Mouse (Mus musculus) kidney, embryonic 16.5 days (tissue): ENCODE measurements at regions not wholly inside any gene's neighbourhood (a gene's known extent, or its start where the extent isn't known, plus 50 kb on each side); places are given as distances from the start of the nearest gene placed in this dataset.

Source experiments
- ATAC-seq: fragments of 200-750 bp; cut with Nextera tagmentation; 2 replicates; pipeline ENCODE4 v1.8.0; 2017; ENCODE audit warnings: moderate TSS enrichment; ENCODE audit not compliant: low FRiP score, low TSS enrichment
- H3K27ac ChIP-seq: fragments of 300-500 bp; sonication (generic); 2 replicates; pipeline ENCODE4 v1.5.1; 2014; ENCODE audit warnings: low read length
- H3K27me3 ChIP-seq: fragments of 300-500 bp; sonication (generic); 2 replicates; pipeline ENCODE4 v1.6.1; 2014; ENCODE audit warnings: low read length, control low read depth, mixed read lengths; ENCODE audit not compliant: insufficient read depth
- H3K36me3 ChIP-seq: fragments of 300-500 bp; sonication (generic); 2 replicates; pipeline ENCODE4 v1.6.1; 2014; ENCODE audit warnings: low read length, control low read depth, mixed read lengths; ENCODE audit not compliant: insufficient read depth
- H3K4me1 ChIP-seq: fragments of 300-500 bp; sonication (generic); 2 replicates; pipeline ENCODE4 v1.6.1; 2014; ENCODE audit warnings: low read length, control low read depth, mixed read lengths; ENCODE audit not compliant: insufficient read depth
- H3K4me2 ChIP-seq: fragments of 300-500 bp; sonication (generic); replicated peaks from 2 replicates; pipeline ENCODE4 v1.6.1; 2014; ENCODE audit warnings: low read depth, low read length
- H3K4me3 ChIP-seq: fragments of 300-500 bp; sonication (generic); 2 replicates; pipeline ENCODE4 v1.5.1; 2014; ENCODE audit warnings: mild to moderate bottlenecking, low read length
- H3K9ac ChIP-seq: fragments of 300-500 bp; sonication (generic); replicated peaks from 2 replicates; pipeline ENCODE4 v1.6.1; 2014; ENCODE audit warnings: low read length
- H3K9me3 ChIP-seq: fragments of 300-500 bp; sonication (generic); 2 replicates; pipeline ENCODE4 v1.6.1; 2016; ENCODE audit warnings: low read length, control low read depth
- WGBS: fragments of 180-500 bp; shearing (Covaris S2); extraction: QIAGEN DNeasy Blood & Tissue Kit; methylation state at CpG from one replicate; pipeline ENCODE4 v1.1.7; 2014; 5-methylcytosine and 5-hydroxymethylcytosine counted together

DNA sequence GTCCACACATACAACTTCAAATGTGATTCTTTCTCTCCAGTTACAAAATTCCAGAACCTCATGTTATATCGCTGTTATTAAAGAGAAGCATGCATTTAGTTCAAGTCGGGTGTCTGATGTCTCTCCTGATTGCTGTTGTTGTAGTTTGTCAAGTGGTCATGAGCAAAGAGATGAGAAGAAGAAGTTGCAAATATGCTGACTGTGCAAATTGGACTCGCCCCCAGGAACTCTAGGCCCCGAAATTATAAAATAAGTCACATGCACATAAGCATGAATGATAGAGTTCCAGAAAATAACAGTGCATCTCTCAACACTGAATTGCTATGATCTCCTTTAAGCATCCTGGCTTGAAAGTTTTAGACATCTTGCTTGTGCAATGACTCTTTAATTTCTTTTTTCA is 53.3 kb downstream of the Kif2b start:
- WGBS: 83% methylated on average over 4 of the region's 4 CpGs
- Histone ChIP-seq H3K4me1 (no peaks in the 10 kb centered on the region), H3K4me3 (no peak overlapping the region), H3K9me3 (no peaks in the 10 kb centered on the region), H3K27ac (no peak overlapping the region), H3K4me2 (no peak overlapping the region), H3K36me3 (no peaks in the 10 kb centered on the region), H3K27me3 (no peaks in the 10 kb centered on the region), H3K9ac (no peak overlapping the region)
- no peak for ATAC-seq

- Histone ChIP-seq H3K4me1 (no peaks in the 10 kb centered on the region), H3K9me3 (no peaks in the 10 kb centered on the region), H3K36me3 (no peaks in the 10 kb centered on the region), H3K27me3 (no peaks in the 10 kb centered on the region), H3K4me3 (no peak overlapping the region), H3K27ac (no peak overlapping the region), H3K4me2 (no peak overlapping the region), H3K9ac (no peak overlapping the region)
- no peak for ATAC-seq
- 98% methylated on average over 2 of the region's 2 CpGs for WGBS
These were observed 98.1 kb downstream of the Kif2b start for GRCm38 (mm10) chr11:91479236-91479635.

GRCm38 (mm10) chr11:91463578-91464401 is 113.6 kb downstream of the Kif2b start:
- no peaks in the 10 kb centered on the region for H3K36me3 ChIP-seq
- H3K9me3 ChIP-seq: no peaks in the 10 kb centered on the region
- no peak overlapping the region for H3K4me2 ChIP-seq
- no peak overlapping the region for H3K9ac ChIP-seq
- no peak overlapping the region for H3K27ac ChIP-seq
- 67% methylated on average over 8 of the region's 8 CpGs for WGBS
- H3K4me1 ChIP-seq: no peaks in the 10 kb centered on the region
- ATAC-seq: no peak
- H3K4me3 ChIP-seq: no peak overlapping the region
- no peaks in the 10 kb centered on the region for H3K27me3 ChIP-seq

- H3K9ac ChIP-seq: no peak overlapping the region
- WGBS: 20% methylated on average over 3 of the region's 3 CpGs
- no peaks in the 10 kb centered on the region for H3K9me3 ChIP-seq
- no peak overlapping the region for H3K4me2 ChIP-seq
- no peaks in the 10 kb centered on the region for H3K36me3 ChIP-seq
- no peak overlapping the region for H3K4me3 ChIP-seq
- no peaks in the 10 kb centered on the region for H3K27me3 ChIP-seq
- H3K27ac ChIP-seq: no peak overlapping the region
- ATAC-seq: no peak
- H3K4me1 ChIP-seq: no peaks in the 10 kb centered on the region
These were observed 115.4 kb downstream of the Kif2b start for GRCm38 (mm10) chr11:91461946-91462345.

DNA sequence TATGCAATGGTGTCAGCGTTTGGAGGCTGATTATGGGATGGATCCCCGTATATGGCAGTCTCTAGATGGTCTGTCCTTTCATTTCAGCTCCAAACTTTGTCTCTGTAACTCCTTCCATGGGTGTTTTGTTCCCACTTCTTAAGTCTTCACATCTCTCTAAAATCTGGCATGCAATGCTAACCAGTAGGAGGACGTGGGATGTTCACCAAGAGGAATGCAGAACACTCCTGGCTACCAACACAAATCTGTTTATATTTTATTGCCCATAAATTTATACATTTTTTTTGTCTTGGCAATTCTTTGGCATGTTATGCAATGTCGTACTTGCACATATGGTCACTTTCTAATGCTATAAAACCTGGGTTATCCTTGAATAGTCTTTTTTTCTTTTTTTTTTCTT is 135.0 kb downstream of the Kif2b start:
- 86% methylated on average over 4 of the region's 4 CpGs for WGBS
- no peaks in the 10 kb centered on the region for H3K36me3 ChIP-seq
- ATAC-seq: no peak
- H3K4me1 ChIP-seq: no peaks in the 10 kb centered on the region
- no peak overlapping the region for H3K27ac ChIP-seq
- no peaks in the 10 kb centered on the region for H3K9me3 ChIP-seq
- H3K27me3 ChIP-seq: no peaks in the 10 kb centered on the region
- H3K4me3 ChIP-seq: no peak overlapping the region
- no peak overlapping the region for H3K9ac ChIP-seq
- H3K4me2 ChIP-seq: no peak overlapping the region

- Histone ChIP-seq H3K36me3 (no peaks in the 10 kb centered on the region), H3K4me2 (no peak overlapping the region), H3K27me3 (no peaks in the 10 kb centered on the region), H3K4me1 (no peaks in the 10 kb centered on the region), H3K4me3 (no peak overlapping the region), H3K9ac (no peak overlapping the region), H3K27ac (no peak overlapping the region), H3K9me3 (no peaks in the 10 kb centered on the region)
- no peak for ATAC-seq
- 72% methylated on average over 5 of the region's 5 CpGs for WGBS
These were observed 145.2 kb downstream of the Kif2b start for GRCm38 (mm10) chr11:91432195-91432594.

DNA sequence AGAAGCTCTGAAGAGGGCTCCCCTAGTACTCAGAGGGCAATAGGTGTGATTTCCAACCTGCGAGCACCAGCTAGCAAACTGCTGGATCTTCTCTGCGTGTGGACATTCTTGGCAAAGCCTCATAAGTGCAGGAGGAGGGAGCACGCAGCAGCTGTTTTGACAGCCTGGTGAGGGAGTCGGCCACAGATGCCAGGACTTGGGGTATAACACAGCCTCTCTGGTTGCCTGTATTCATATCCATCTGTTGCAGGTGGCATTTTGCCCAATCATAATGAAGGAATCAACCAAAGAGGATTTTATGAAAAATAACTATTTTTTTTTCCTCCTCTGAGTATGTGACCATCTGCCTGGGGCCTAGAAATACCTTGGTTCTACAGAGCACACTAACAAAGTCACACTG is 150.6 kb downstream of the Kif2b start:
- ATAC-seq: no peak
- no peaks in the 10 kb centered on the region for H3K4me1 ChIP-seq
- H3K9ac ChIP-seq: no peak overlapping the region
- 68% methylated on average over 4 of the region's 4 CpGs for WGBS
- no peak overlapping the region for H3K27ac ChIP-seq
- H3K27me3 ChIP-seq: no peaks in the 10 kb centered on the region
- no peaks in the 10 kb centered on the region for H3K9me3 ChIP-seq
- H3K4me2 ChIP-seq: no peak overlapping the region
- no peak overlapping the region for H3K4me3 ChIP-seq
- H3K36me3 ChIP-seq: no peaks in the 10 kb centered on the region

- WGBS: 49% methylated on average over 3 of the region's 3 CpGs
- Histone ChIP-seq H3K4me3 (no peak overlapping the region), H3K9ac (no peak overlapping the region), H3K9me3 (no peaks in the 10 kb centered on the region), H3K4me2 (no peak overlapping the region), H3K36me3 (no peaks in the 10 kb centered on the region), H3K27me3 (no peaks in the 10 kb centered on the region), H3K4me1 (no peaks in the 10 kb centered on the region), H3K27ac (no peak overlapping the region)
- ATAC-seq: no peak
These were observed 190.2 kb downstream of the Kif2b start for GRCm38 (mm10) chr11:91387172-91387571.

DNA sequence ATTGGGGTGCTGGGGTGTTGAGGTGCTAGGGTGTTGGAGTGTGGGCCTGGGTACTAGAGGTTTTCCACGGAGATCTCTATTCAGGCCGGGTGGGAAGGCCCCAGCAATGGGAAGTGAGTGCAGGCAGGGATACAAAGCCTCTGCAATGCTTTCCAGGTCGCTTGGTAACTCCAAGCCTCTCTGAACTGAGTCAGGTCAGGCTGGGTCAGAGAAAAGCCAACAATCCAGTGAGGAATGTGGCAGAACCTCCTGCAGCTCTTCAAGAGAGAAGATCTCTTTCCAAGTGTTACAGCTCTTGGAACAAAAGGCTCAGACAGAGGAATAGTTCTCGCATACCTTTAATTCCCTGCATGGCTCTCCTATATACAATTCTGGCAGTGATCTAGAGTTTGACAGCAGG is 220.3 kb downstream of the Kif2b start:
- no peaks in the 10 kb centered on the region for H3K27me3 ChIP-seq
- H3K4me2 ChIP-seq: no peak overlapping the region
- no peaks in the 10 kb centered on the region for H3K36me3 ChIP-seq
- ATAC-seq: peak; percentile 39; the same call in 1 of the 2 replicates
- no peak overlapping the region for H3K27ac ChIP-seq
- H3K4me1 ChIP-seq: no peaks in the 10 kb centered on the region
- H3K4me3 ChIP-seq: no peak overlapping the region
- WGBS: 21% methylated on average over 4 of the region's 4 CpGs
- H3K9me3 ChIP-seq: no peaks in the 10 kb centered on the region
- no peak overlapping the region for H3K9ac ChIP-seq

- Histone ChIP-seq H3K27ac (no peak overlapping the region), H3K4me2 (no peak overlapping the region), H3K36me3 (no peaks in the 10 kb centered on the region), H3K9ac (no peak overlapping the region), H3K4me1 (no peaks in the 10 kb centered on the region), H3K27me3 (no peaks in the 10 kb centered on the region), H3K9me3 (no peaks in the 10 kb centered on the region), H3K4me3 (no peak overlapping the region)
- 84% methylated on average over 1 of the region's 1 CpGs for WGBS
- no peak for ATAC-seq
These were observed 234.7 kb downstream of the Kif2b start for GRCm38 (mm10) chr11:91342629-91343028.
